10 mouse cellular contexts compared by ENCODE assay signal in the genomic region with DNA sequence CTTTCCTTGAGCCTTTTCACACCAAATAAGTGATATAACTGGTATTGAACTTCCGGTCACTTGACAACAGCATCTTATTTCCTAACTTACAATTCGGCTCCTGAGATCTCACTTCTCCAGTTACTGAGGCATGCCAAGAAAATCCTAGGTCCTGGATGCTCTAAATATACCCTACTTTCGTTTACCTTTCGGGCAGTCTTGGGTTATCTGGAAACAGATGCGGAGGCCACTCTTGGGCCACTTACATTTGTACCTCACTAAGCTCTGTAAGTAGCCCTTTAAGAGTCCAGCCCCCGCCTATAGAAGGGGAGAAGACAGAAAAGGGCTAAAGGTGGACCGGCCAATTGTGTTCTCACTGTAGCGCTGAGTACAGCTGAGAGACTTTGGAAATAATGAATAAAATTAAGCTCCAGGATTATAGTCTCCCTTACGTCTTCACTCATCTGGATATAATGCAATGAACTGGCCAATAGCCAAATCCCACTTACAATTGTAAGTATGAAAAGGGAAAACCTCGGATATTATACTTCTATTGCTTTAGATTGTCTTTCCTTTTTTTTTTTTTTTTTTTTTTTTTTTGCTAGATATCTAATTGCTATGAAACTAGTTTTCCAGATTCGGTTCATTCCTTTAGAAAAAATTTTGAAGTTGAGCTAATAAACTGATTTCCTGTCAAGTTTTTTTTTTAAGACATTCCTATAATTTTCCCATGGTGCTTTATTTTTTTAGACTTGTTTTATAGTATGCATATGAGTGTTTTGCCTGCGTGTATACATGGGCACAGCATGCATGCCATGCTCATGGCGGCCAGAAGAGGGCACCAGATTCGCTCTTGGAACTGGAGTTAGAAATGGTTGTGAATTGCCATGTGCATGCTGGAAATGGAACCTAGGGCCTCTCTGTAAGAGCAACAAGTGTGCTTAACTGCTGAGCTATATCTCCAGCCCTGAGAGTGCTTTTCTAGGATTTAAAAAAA. TPM values are rescaled to one million over a fixed set of nuclear protein-coding genes. Genes with fewer than 3 reads are reported as not detected.
DNase-seq lines count a peak whose midpoint lies in the region; ATAC-seq lines count a peak whose summit lies in the region.
"Had no signal": no experiment of that assay in that cellular context is flagged by ENCODE, and none has a peak within 500 bp of the region (broad histone marks: within the 10 kb centered on the region; RNA-seq: fewer than 3 reads in every experiment).

No protein-coding gene starts in this region.

- no peak overlapping the region for H3K27ac ChIP-seq in limb, embryonic 10.5 days
- H3K27ac ChIP-seq: heart, embryonic 13.5 days had no signal

- H3K4me3 ChIP-seq in limb, embryonic 10.5 days: no peak overlapping the region
- H3K4me3 ChIP-seq: heart, embryonic 13.5 days; myocyte had no signal

- no peaks in the 10 kb centered on the region for H3K27me3 ChIP-seq in limb, embryonic 10.5 days (ENCODE audit: low read depth, poor library complexity, severe bottlenecking)
- H3K27me3 ChIP-seq: heart, embryonic 13.5 days had no signal

- H3K36me3 ChIP-seq in limb, embryonic 10.5 days: no peaks in the 10 kb centered on the region
- H3K36me3 ChIP-seq: heart, embryonic 13.5 days had no signal

- no peaks in the 10 kb centered on the region for H3K9me3 ChIP-seq in limb, embryonic 10.5 days (replicated peaks)
- H3K9me3 ChIP-seq: heart, embryonic 13.5 days had no signal

- ATAC-seq in neutrophil, adult 5-6 weeks (ENCODE audit: extremely low read depth, insufficient number of reproducible peaks, low FRiP score, poor library complexity, severe bottlenecking): peak; percentile 88

- intact Hi-C loops in heart, postnatal 25 days (cut with DNase I): loop anchor here (2.0 kb wide), 1 partner anchor 170 kb away; no protein-coding TSS in a partner anchor

- 67% methylated on average over 14 of the region's 14 CpGs for whole genome bisulfite sequencing in limb, embryonic 10.5 days

- H3K4me1 ChIP-seq in limb, embryonic 10.5 days: no peaks in the 10 kb centered on the region
- H3K4me1 ChIP-seq: heart, embryonic 13.5 days had no signal

- peak; percentile 35 to 48 for DNase-seq in left cerebral cortex, adult 18-20 months (ENCODE audit: low spot score in 2 of 2)
- DNase-seq in left cerebral cortex, adult 11 months (ENCODE audit: low spot score): no peak
- peak; percentile 81 for DNase-seq in NIH3T3 (ENCODE audit: low read depth)
- peak; percentile 61 to 72 for DNase-seq in cerebellum, postnatal 14 days
- peak; percentile 44 for DNase-seq in heart, postnatal 25 days (ENCODE audit: low spot score)
- peak; percentile 85 for DNase-seq in limb, embryonic 10.5 days (ENCODE audit: low spot score)
- peak; percentile 83 to 86 for DNase-seq in thymus, postnatal 36 days

RNA-seq across cellular contexts. Expression of gene Ano6, which starts 17.5 kb away (rescaled TPM):
- 10 to 100 TPM; 24.8 to 26.3 TPM for total RNA-seq in left cerebral cortex, adult 18-20 months (2021)
- total RNA-seq in heart, postnatal 25 days (2021): 10 to 100 TPM; 21.1 to 25.9 TPM
- polyA plus RNA-seq in limb, embryonic 10.5 days (2016; fragmentation: Nextera tagmentation; extraction: Ambion mirVana): 33.5 and 44.6 TPM in 2 replicates
- total RNA-seq in neutrophil, adult 5-6 weeks (2017): 58.8 and 60.4 TPM in 2 replicates
